Mouse (Mus musculus) embryonic facial prominence, embryonic 11.5 days (tissue): Measurements from ENCODE around the gene Srrm4. TPM values are rescaled to one million over a fixed set of nuclear protein-coding genes. Genes with fewer than 3 reads are reported as not detected.
"Not testable (repeated sequence)": the region's sequence is repeated elsewhere in the genome, so short reads cannot be mapped to it uniquely, and the experiment has no call there.

Experiments used
- ATAC-seq: fragments of 200-750 bp; cut with Nextera tagmentation; replicated peaks from 2 replicates; pipeline ENCODE4 v1.8.0; 2017; ENCODE audit warnings: low read depth; ENCODE audit not compliant: insufficient number of reproducible peaks, low FRiP score, low TSS enrichment
- DNase-seq: peaks from one replicate; pipeline ENCODE4 v3.0.0-alpha.2; 2015; ENCODE audit warnings: low spot score
- H3K27ac ChIP-seq: fragments of 300-500 bp; sonication (generic); replicated peaks from 2 replicates; pipeline ENCODE4 v1.5.1; 2014; ENCODE audit warnings: mild to moderate bottlenecking, low read depth, low read length, control low read depth
- H3K27me3 ChIP-seq: fragments of 300-500 bp; sonication (generic); 2 replicates; pipeline ENCODE4 v1.6.1; 2014; ENCODE audit warnings: mild to moderate bottlenecking, low read length, moderate library complexity, mixed read lengths; ENCODE audit not compliant: control insufficient read depth, insufficient read depth
- H3K36me3 ChIP-seq: fragments of 300-500 bp; sonication (generic); replicated peaks from 2 replicates; pipeline ENCODE4 v1.6.1; 2014; ENCODE audit warnings: low read depth, mild to moderate bottlenecking, low read length, moderate library complexity, mixed read lengths; ENCODE audit not compliant: control insufficient read depth, insufficient read depth
- H3K4me1 ChIP-seq: fragments of 300-500 bp; sonication (generic); 2 replicates; pipeline ENCODE4 v1.6.1; 2014; ENCODE audit warnings: low read length, mixed read lengths; ENCODE audit not compliant: control insufficient read depth, insufficient read depth
- H3K4me2 ChIP-seq: fragments of 300-500 bp; sonication (generic); 2 replicates; pipeline ENCODE4 v1.6.1; 2014; ENCODE audit warnings: low read depth, mild to moderate bottlenecking, control low read depth, low read length, moderate library complexity
- H3K4me3 ChIP-seq: fragments of 300-500 bp; sonication (generic); 2 replicates; pipeline ENCODE4 v1.5.1; 2014; ENCODE audit warnings: low read depth, low read length, control low read depth
- H3K9ac ChIP-seq: fragments of 300-500 bp; sonication (generic); replicated peaks from 2 replicates; pipeline ENCODE4 v1.6.1; 2014; ENCODE audit warnings: mild to moderate bottlenecking, control low read depth, low read length
- H3K9me3 ChIP-seq: fragments of 300-500 bp; sonication (generic); replicated peaks from 2 replicates; pipeline ENCODE4 v1.6.1; 2016; ENCODE audit warnings: mild to moderate bottlenecking, low read length, inconsistent platforms, mixed read lengths; ENCODE audit not compliant: control insufficient read depth
- whole genome bisulfite sequencing: fragments of 180-500 bp; shearing (Covaris S2); extraction: QIAGEN DNeasy Blood & Tissue Kit; methylation state at CpG from one replicate; pipeline ENCODE4 v1.1.7; 2014; 5-methylcytosine and 5-hydroxymethylcytosine counted together
- polyA plus RNA-seq: library from polyadenylated mRNA; unstranded; fragments of >200 nt; fragmentation: Nextera tagmentation; extraction: Ambion mirVana; gene quantifications from 2 replicates; pipeline ENCODE4 v1.2.1, GENCODE M21; 2014

Gene Srrm4
- polyA plus RNA-seq, 1 experiment from 2014 or later = 3.4 TPM

- ATAC-seq (no peak; the same call in 1 of the 2 replicates), DNase-seq (no peak)
- no peak overlapping the region for H3K9ac ChIP-seq
- H3K36me3 ChIP-seq = no peaks in the 10 kb centered on the region
- no peaks in the 10 kb centered on the region for H3K27me3 ChIP-seq
- no peak overlapping the region for H3K27ac ChIP-seq
- WGBS = 68% methylated on average over 13 of the region's 13 CpGs
- H3K4me2 ChIP-seq = no peak overlapping the region
- H3K4me1 ChIP-seq = no peaks in the 10 kb centered on the region
- no peaks in the 10 kb centered on the region for H3K9me3 ChIP-seq
- H3K4me3 ChIP-seq = no peak overlapping the region
These were observed 156.4 kb downstream of the Srrm4 start for GRCm38 (mm10) chr5:116434976-116435850.

DNA sequence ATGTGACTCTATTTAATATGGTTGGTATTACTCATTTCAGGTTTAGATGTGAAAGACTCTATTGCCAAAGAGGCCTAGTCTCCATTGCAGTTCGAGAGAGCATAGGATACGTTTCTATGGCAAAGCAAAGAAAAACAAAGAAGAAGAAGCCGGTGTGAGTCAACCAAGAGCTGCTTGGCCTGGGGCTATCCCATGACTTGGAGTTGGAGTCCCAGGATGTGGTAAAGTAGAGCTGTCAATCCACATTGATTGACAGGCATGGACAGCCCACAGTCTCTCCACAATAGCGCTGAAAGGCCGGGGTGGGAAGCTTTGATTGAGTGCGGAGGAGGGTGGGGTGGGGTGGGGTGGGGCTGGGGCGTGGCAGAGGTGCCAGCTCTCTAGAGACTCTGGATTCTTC, 158.7 kb downstream of the Srrm4 start:
- 43% methylated on average over 7 of the region's 7 CpGs for WGBS
- no peaks in the 10 kb centered on the region for H3K9me3 ChIP-seq
- DNase-seq (no peak), ATAC-seq (no peak)
- H3K4me2 ChIP-seq = no peak overlapping the region
- H3K4me1 ChIP-seq = no peaks in the 10 kb centered on the region
- no peak overlapping the region for H3K27ac ChIP-seq
- H3K4me3 ChIP-seq = no peak overlapping the region
- H3K9ac ChIP-seq = no peak overlapping the region
- H3K27me3 ChIP-seq = no peaks in the 10 kb centered on the region
- H3K36me3 ChIP-seq = no peaks in the 10 kb centered on the region

GRCm38 (mm10) chr5:116426701-116427100, 164.9 kb downstream of the Srrm4 start:
- Histone ChIP-seq H3K9ac (no peak overlapping the region), H3K27ac (no peak overlapping the region), H3K4me2 (no peak overlapping the region), H3K4me1 (0 out of 2 replicates have a peak, but pooled peaks cover 8% of the 10 kb centered on the region), H3K36me3 (no peaks in the 10 kb centered on the region), H3K27me3 (no peaks in the 10 kb centered on the region), H3K4me3 (no peak overlapping the region), H3K9me3 (no peaks in the 10 kb centered on the region)
- DNase-seq = no peak
- 83% methylated on average over 2 of the region's 2 CpGs for WGBS
- ATAC-seq = no peak

- ATAC-seq, H3K27me3 ChIP-seq, H3K27ac ChIP-seq, H3K9ac ChIP-seq, H3K4me3 ChIP-seq, H3K9me3 ChIP-seq, H3K36me3 ChIP-seq, H3K4me2 ChIP-seq, DNase-seq: not testable (repeated sequence)
- 80% methylated on average over 3 of the region's 3 CpGs for WGBS
- H3K4me1 ChIP-seq = peaks cover 10% of the 10 kb centered on the region; the same call in 1 of the 2 replicates
These were observed 165.9 kb downstream of the Srrm4 start for GRCm38 (mm10) chr5:116425709-116426108.

GRCm38 (mm10) chr5:116425273-116425672, 166.3 kb downstream of the Srrm4 start:
- Histone ChIP-seq H3K4me3 (no peak overlapping the region), H3K4me1 (peaks cover 10% of the 10 kb centered on the region; the same call in 1 of the 2 replicates), H3K4me2 (no peak overlapping the region), H3K36me3 (no peaks in the 10 kb centered on the region), H3K9me3 (no peaks in the 10 kb centered on the region), H3K27me3 (no peaks in the 10 kb centered on the region), H3K9ac (no peak overlapping the region), H3K27ac (no peak overlapping the region)
- DNase-seq = no peak
- no peak for ATAC-seq
- 64% methylated on average over 7 of the region's 7 CpGs for WGBS

GRCm38 (mm10) chr5:116423746-116424145, 167.9 kb downstream of the Srrm4 start:
- Histone ChIP-seq H3K9ac (no peak overlapping the region), H3K4me2 (no peak overlapping the region), H3K4me1 (peaks cover 10% of the 10 kb centered on the region; the same call in 1 of the 2 replicates), H3K36me3 (no peaks in the 10 kb centered on the region), H3K27me3 (no peaks in the 10 kb centered on the region), H3K4me3 (no peak overlapping the region), H3K27ac (no peak overlapping the region), H3K9me3 (no peaks in the 10 kb centered on the region)
- 76% methylated on average over 8 of the region's 8 CpGs for WGBS
- ATAC-seq (no peak), DNase-seq (no peak)

- H3K27ac ChIP-seq = no peak within 1 kb of the TSS
- ATAC-seq (peak; percentile 49; the same call in 1 of the 2 replicates), DNase-seq (peak; percentile 64)
- H3K9ac ChIP-seq = peak within 1 kb of the TSS; percentile 52
- H3K4me2 ChIP-seq = peak within 1 kb of the TSS; percentile 61
- H3K27me3 ChIP-seq = no peaks in the 10 kb centered on the region
- H3K9me3 ChIP-seq = no peaks in the 10 kb centered on the region
- H3K4me3 ChIP-seq = peak within 1 kb of the TSS; percentile 31
- peaks cover 10% of the 10 kb centered on the region; the same call in 1 of the 2 replicates for H3K4me1 ChIP-seq
- H3K36me3 ChIP-seq = no peaks in the 10 kb centered on the region
- WGBS = under 1% methylated on average over 17 of the region's 20 CpGs
These were observed 168.9 kb downstream of the Srrm4 start, which contains the start of gene Hspb8 for GRCm38 (mm10) chr5:116422699-116423201. Gene Hspb8 (minus strand): TSS chr5:116422864.
